Mouse (Mus musculus) stomach, embryonic 16.5 days (tissue): Measurements from ENCODE around the gene Ms4a4a. TPM values are rescaled to one million over a fixed set of nuclear protein-coding genes. Genes with fewer than 3 reads are reported as not detected.

Source experiments
- ATAC-seq: fragments of 200-750 bp; cut with Nextera tagmentation; 2 replicates; pipeline ENCODE4 v1.8.0; 2017; ENCODE audit warnings: moderate number of reproducible peaks, moderate TSS enrichment; ENCODE audit not compliant: insufficient read depth, low FRiP score
- H3K27ac ChIP-seq: fragments of 300-500 bp; sonication (generic); 2 replicates; pipeline ENCODE4 v1.5.1; 2014; ENCODE audit warnings: low read length
- H3K27me3 ChIP-seq: fragments of 300-500 bp; sonication (generic); 2 replicates; pipeline ENCODE4 v1.6.1; 2014; ENCODE audit warnings: low read length, control low read depth, mixed read lengths; ENCODE audit not compliant: control insufficient read depth, insufficient read depth
- H3K36me3 ChIP-seq: fragments of 300-500 bp; sonication (generic); 2 replicates; pipeline ENCODE4 v1.6.1; 2014; ENCODE audit warnings: low read length; ENCODE audit not compliant: control insufficient read depth, insufficient read depth
- H3K4me1 ChIP-seq: fragments of 300-500 bp; sonication (generic); 2 replicates; pipeline ENCODE4 v1.6.1; 2014; ENCODE audit warnings: low read length, control low read depth, mixed read lengths; ENCODE audit not compliant: control insufficient read depth, insufficient read depth
- H3K4me2 ChIP-seq: fragments of 300-500 bp; sonication (generic); 2 replicates; pipeline ENCODE4 v1.6.1; 2014; ENCODE audit warnings: low read depth, low read length, mixed read lengths
- H3K4me3 ChIP-seq: fragments of 300-500 bp; sonication (generic); replicated peaks from 2 replicates; pipeline ENCODE4 v1.5.1; 2014; ENCODE audit warnings: mild to moderate bottlenecking, low read length
- H3K9ac ChIP-seq: fragments of 300-500 bp; sonication (generic); 2 replicates; pipeline ENCODE4 v1.6.1; 2014; ENCODE audit warnings: low read length
- H3K9me3 ChIP-seq: fragments of 300-500 bp; sonication (generic); replicated peaks from 2 replicates; pipeline ENCODE4 v1.6.1; 2016; ENCODE audit warnings: low read length, control low read depth; ENCODE audit not compliant: control insufficient read depth
- WGBS: fragments of 180-500 bp; shearing (Covaris S2); extraction: QIAGEN DNeasy Blood & Tissue Kit; methylation state at CpG from one replicate; pipeline ENCODE4 v1.1.7; 2014; 5-methylcytosine and 5-hydroxymethylcytosine counted together
- polyA plus RNA-seq: library from polyadenylated mRNA; unstranded; fragments of >200 nt; fragmentation: Nextera tagmentation; extraction: Ambion mirVana; gene quantifications from 2 replicates; pipeline ENCODE4 v1.2.1, GENCODE M21; 2015

The Ms4a4a gene
- polyA plus RNA-seq, 1 experiment from 2014 or later = 10.5 TPM

GRCm38 (mm10) chr19:11368310-11368709, 7.0 kb upstream of the Ms4a4a start:
- H3K27ac ChIP-seq = no peak overlapping the region
- H3K9me3 ChIP-seq = no peaks in the 10 kb centered on the region
- H3K4me1 ChIP-seq = no peaks in the 10 kb centered on the region
- no peak overlapping the region for H3K4me3 ChIP-seq
- H3K36me3 ChIP-seq = no peaks in the 10 kb centered on the region
- WGBS = 74% methylated on average over 3 of the region's 3 CpGs
- no peak overlapping the region for H3K4me2 ChIP-seq
- no peaks in the 10 kb centered on the region for H3K27me3 ChIP-seq
- no peak overlapping the region for H3K9ac ChIP-seq
- no peak for ATAC-seq

DNA sequence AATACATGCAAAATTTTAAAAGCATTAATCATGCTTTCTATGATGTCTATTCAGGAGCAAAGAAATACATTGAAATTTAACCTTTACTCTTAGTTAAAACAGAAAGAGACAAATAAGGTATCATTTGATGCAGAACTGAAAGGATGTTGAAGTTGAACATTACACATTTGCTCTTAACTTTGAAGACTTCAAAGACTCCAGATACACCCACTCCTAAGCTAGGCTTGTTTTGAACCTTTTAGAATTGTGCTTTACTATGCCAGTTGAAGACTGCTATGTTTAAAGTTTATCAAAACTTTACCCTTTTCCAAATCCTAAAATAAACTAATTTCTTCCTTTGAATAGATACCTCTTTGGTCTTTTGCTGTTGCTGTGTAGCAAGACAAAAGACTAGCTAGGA, 4.1 kb upstream of the Ms4a4a start:
- H3K27me3 ChIP-seq = no peaks in the 10 kb centered on the region
- H3K36me3 ChIP-seq = no peaks in the 10 kb centered on the region
- no peak overlapping the region for H3K27ac ChIP-seq
- H3K4me1 ChIP-seq = no peaks in the 10 kb centered on the region
- H3K4me3 ChIP-seq = no peak overlapping the region
- H3K9me3 ChIP-seq = no peaks in the 10 kb centered on the region
- H3K9ac ChIP-seq = no peak overlapping the region
- no peak for ATAC-seq
- no peak overlapping the region for H3K4me2 ChIP-seq

- no peaks in the 10 kb centered on the region for H3K4me1 ChIP-seq
- WGBS = 72% methylated on average over 2 of the region's 2 CpGs
- H3K27me3 ChIP-seq = no peaks in the 10 kb centered on the region
- no peak overlapping the region for H3K4me3 ChIP-seq
- no peaks in the 10 kb centered on the region for H3K9me3 ChIP-seq
- H3K4me2 ChIP-seq = no peak overlapping the region
- no peaks in the 10 kb centered on the region for H3K36me3 ChIP-seq
- H3K9ac ChIP-seq = no peak overlapping the region
- no peak for ATAC-seq
- no peak overlapping the region for H3K27ac ChIP-seq
These were observed 1.1 kb downstream of the Ms4a4a start for GRCm38 (mm10) chr19:11376399-11376798.

DNA sequence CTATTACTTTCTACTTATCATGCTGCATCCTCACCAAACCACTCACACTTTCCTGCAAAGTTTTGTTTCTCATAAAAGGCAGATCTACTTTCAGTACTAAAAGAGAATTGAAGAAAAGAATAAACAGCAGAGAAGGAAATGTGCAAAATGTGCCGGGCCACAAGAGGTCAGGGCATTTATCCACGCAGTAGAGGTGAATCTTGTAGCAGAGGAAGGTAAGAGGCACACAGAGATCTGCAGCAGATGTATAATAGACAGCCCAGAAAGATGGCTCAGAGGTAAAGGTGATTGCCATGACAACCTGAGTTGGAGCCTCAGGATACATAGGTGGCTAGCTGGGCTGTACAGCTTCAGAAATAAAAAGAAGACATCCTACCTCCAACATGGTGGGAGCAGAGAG, 11.8 kb downstream of the Ms4a4a start:
- H3K27ac ChIP-seq = no peak overlapping the region
- no peak overlapping the region for H3K4me3 ChIP-seq
- 43% methylated on average over 2 of the region's 2 CpGs for WGBS
- no peak overlapping the region for H3K9ac ChIP-seq
- no peaks in the 10 kb centered on the region for H3K27me3 ChIP-seq
- no peaks in the 10 kb centered on the region for H3K36me3 ChIP-seq
- H3K4me2 ChIP-seq = no peak overlapping the region
- H3K9me3 ChIP-seq = no peaks in the 10 kb centered on the region
- H3K4me1 ChIP-seq = no peaks in the 10 kb centered on the region
- no peak for ATAC-seq

DNA sequence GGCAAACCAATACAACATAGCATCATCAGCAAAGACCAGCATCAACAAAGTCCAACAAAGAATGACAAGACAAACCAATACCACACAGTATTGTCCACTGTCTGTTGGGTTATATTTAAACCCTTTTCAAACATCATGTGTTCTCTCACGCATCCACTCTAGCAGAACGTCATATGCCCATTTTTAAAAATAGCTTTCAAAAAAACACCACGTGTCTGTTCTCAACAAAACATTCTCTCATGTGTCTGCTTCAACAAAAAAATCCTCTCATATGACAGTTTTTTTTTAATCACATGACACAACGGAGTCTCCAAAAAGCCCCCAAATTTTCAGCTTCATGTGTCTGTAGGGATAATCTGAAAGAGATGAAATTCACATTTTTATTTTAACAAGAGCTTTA, 12.4 kb downstream of the Ms4a4a start:
- Histone ChIP-seq H3K4me2 (no peak overlapping the region), H3K9me3 (no peaks in the 10 kb centered on the region), H3K27me3 (no peaks in the 10 kb centered on the region), H3K4me3 (no peak overlapping the region), H3K36me3 (no peaks in the 10 kb centered on the region), H3K9ac (no peak overlapping the region), H3K27ac (no peak overlapping the region), H3K4me1 (no peaks in the 10 kb centered on the region)
- no peak for ATAC-seq
- WGBS = 74% methylated on average over 4 of the region's 4 CpGs

DNA sequence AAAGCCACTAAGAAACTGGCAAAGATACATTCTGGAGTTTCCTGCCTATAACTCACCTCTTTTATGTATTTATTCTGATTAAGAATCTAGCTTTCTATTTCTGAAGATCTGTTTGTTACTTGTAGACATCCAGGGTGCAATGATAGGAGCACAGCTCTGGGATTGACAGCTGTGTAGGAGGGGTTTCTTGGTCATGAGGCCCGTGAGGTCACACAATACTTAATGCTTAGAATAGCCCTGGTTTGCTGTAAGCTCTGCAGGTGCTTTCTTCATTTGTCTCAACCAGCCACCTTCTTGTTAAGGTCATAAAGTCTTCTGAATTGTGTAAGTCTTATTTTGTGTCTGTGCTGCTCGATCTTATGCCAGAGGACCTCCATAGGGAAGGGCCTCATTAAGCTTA, 13.6 kb downstream of the Ms4a4a start:
- Histone ChIP-seq H3K9ac (no peak overlapping the region), H3K4me3 (no peak overlapping the region), H3K27me3 (no peaks in the 10 kb centered on the region), H3K9me3 (no peaks in the 10 kb centered on the region), H3K27ac (no peak overlapping the region), H3K4me2 (no peak overlapping the region), H3K4me1 (0 out of 2 replicates have a peak, but pooled peaks cover 1% of the 10 kb centered on the region), H3K36me3 (no peaks in the 10 kb centered on the region)
- 72% methylated on average over 2 of the region's 2 CpGs for WGBS
- no peak for ATAC-seq

GRCm38 (mm10) chr19:11395769-11396168, 20.4 kb downstream of the Ms4a4a start:
- Histone ChIP-seq H3K4me2 (no peak overlapping the region), H3K4me3 (no peak overlapping the region), H3K9me3 (no peaks in the 10 kb centered on the region), H3K27ac (no peak overlapping the region), H3K9ac (no peak overlapping the region), H3K36me3 (no peaks in the 10 kb centered on the region), H3K4me1 (0 out of 2 replicates have a peak, but pooled peaks cover 2% of the 10 kb centered on the region), H3K27me3 (no peaks in the 10 kb centered on the region)
- no peak for ATAC-seq

DNA sequence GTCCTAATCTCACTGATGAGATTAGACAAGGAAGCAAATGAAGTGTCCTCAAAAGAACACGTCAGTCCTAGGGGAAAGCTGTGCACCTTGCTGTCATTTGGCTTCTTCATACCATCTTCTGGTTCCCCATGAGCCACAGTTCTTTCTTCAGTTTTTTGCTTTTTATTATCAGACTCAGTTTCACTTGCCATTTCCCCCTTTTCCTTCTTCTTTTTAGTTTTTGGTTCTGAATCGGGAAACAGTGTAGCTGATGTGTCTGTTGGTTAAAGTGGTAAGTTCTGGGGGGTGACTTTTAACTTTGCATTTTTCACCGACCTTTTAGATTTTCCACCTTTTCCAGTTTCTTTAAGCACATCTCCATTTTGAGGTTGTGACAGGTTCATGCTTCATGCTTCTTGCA, 29.2 kb downstream of the Ms4a4a start, which contains the start of gene Ms4a4c:
TSS of gene Ms4a4c (plus strand) at position 244 of the 400 bp plus-strand sequence.
- Histone ChIP-seq H3K4me3 (no peak within 1 kb of the TSS), H3K9ac (no peak within 1 kb of the TSS), H3K4me2 (no peak within 1 kb of the TSS), H3K27ac (no peak within 1 kb of the TSS), H3K9me3 (no peaks in the 10 kb centered on the region), H3K4me1 (no peaks in the 10 kb centered on the region), H3K27me3 (no peaks in the 10 kb centered on the region), H3K36me3 (no peaks in the 10 kb centered on the region)
- ATAC-seq = no peak
- WGBS = 79% methylated on average over 3 of the region's 3 CpGs

DNA sequence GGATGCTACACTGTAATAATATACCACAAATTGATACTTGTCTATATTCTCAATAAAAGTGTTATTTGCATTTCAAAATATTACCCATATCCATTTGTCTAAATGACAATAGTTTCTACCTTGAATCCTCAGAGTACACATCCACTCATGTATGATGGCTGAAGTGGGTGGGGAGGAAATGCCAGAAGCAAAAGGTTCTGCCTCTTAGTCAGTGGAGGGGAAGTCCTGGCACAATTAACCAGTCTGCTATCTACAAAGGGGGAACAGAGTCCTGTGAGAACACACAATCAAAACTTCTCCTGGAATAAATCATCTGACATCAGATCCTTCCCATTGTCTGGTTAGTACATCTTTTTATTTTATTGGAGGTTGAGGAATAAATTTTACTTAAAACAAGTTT, 32.1 kb downstream of the Ms4a4a start:
- ATAC-seq = no peak
- no peaks in the 10 kb centered on the region for H3K27me3 ChIP-seq
- no peak overlapping the region for H3K9ac ChIP-seq
- no peak overlapping the region for H3K27ac ChIP-seq
- H3K36me3 ChIP-seq = no peaks in the 10 kb centered on the region
- no peak overlapping the region for H3K4me3 ChIP-seq
- H3K9me3 ChIP-seq = no peaks in the 10 kb centered on the region
- H3K4me1 ChIP-seq = no peaks in the 10 kb centered on the region
- no peak overlapping the region for H3K4me2 ChIP-seq

DNA sequence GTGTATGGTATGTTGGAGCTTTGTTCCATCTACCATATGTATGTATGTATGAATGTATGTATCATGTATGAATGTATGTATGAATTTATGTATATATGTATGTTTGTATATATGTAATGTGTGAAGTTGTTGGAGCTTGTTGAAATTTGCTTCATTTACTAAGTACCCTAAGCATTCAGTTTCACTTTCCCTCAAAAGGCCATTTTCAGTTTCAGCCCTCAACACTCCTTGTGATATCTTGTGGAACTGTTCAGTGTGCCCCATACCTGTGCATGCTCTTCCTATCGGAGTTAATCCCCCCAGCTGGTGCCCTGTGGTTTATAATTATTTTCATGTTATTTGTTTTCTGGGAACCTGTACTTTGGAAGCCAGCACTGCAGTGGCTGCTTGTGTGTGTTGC, 33.3 kb downstream of the Ms4a4a start:
- 87% methylated on average over 1 of the region's 1 CpGs for WGBS
- H3K4me1 ChIP-seq = no peaks in the 10 kb centered on the region
- no peak overlapping the region for H3K27ac ChIP-seq
- ATAC-seq = no peak
- no peak overlapping the region for H3K9ac ChIP-seq
- H3K4me2 ChIP-seq = no peak overlapping the region
- no peaks in the 10 kb centered on the region for H3K36me3 ChIP-seq
- H3K4me3 ChIP-seq = no peak overlapping the region
- no peaks in the 10 kb centered on the region for H3K9me3 ChIP-seq
- no peaks in the 10 kb centered on the region for H3K27me3 ChIP-seq
